Mouse (Mus musculus) CH12.LX (cell line): ENCODE results near the gene Rnf214. TPM values are rescaled to one million over a fixed set of nuclear protein-coding genes. Genes with fewer than 3 reads are reported as not detected.

ENCODE experiments used
- DNase-seq: peaks from one replicate; pipeline ENCODE4 v3.0.0-alpha.2; 2013; ENCODE audit errors: extremely low read depth
- H3K27ac ChIP-seq: 2 replicates; pipeline ENCODE4 v1.5.1; 2012; ENCODE audit warnings: low read depth, mild to moderate bottlenecking, control low read depth, moderate library complexity; ENCODE audit not compliant: insufficient read depth
- H3K27me3 ChIP-seq: replicated peaks from 2 replicates; pipeline ENCODE3; 2012; ENCODE audit warnings: inconsistent platforms
- H3K36me3 ChIP-seq, 2 experiments: replicated peaks in 1 of 2; 2 replicates each; pipeline versions ENCODE3 to v1.6.1; 2012; ENCODE audit warnings: inconsistent platforms in 1 of 2, low read length in 1 of 2, mild to moderate bottlenecking in 1 of 2, mixed read lengths in 1 of 2, moderate library complexity in 1 of 2; ENCODE audit not compliant: control insufficient read depth in 1 of 2, insufficient read depth in 1 of 2
- H3K4me1 ChIP-seq, 2 experiments: 2 replicates each; pipeline ENCODE4 v1.6.1; 2012; ENCODE audit warnings: inconsistent platforms in 1 of 2, moderate library complexity in 1 of 2; ENCODE audit not compliant: insufficient read depth in 2 of 2, control insufficient read depth in 1 of 2
- H3K4me2 ChIP-seq: 2 replicates; pipeline ENCODE4 v1.6.1; 2012; ENCODE audit warnings: low read depth, mild to moderate bottlenecking, control low read depth; ENCODE audit not compliant: poor library complexity, insufficient read depth, severe bottlenecking
- H3K4me3 ChIP-seq, 3 experiments: fragments of 150-350 bp in 1 of 3; sonication (generic) in 1 of 3; replicated peaks in 1 of 3; 2 replicates each; pipeline versions ENCODE3 to v1.5.1; 2011 to 2012; ENCODE audit warnings: low read depth in 2 of 3, low read length in 2 of 3, mild to moderate bottlenecking in 2 of 3, moderate library complexity in 2 of 3, control low read depth in 1 of 3, improper control_type of control experiment in 1 of 3, inconsistent platforms in 1 of 3, mixed read lengths in 1 of 3; ENCODE audit not compliant: poor library complexity in 1 of 3
- H3K79me2 ChIP-seq: replicated peaks from 2 replicates; pipeline ENCODE4 v1.6.1; 2012; ENCODE audit warnings: mild to moderate bottlenecking, moderate library complexity; ENCODE audit not compliant: control insufficient read depth, poor library complexity, insufficient read depth, severe bottlenecking; ENCODE audit errors: extremely low read depth
- H3K9ac ChIP-seq: 2 replicates; pipeline ENCODE4 v1.6.1; 2012; ENCODE audit warnings: low read depth, mild to moderate bottlenecking, control low read depth, moderate library complexity; ENCODE audit not compliant: insufficient read depth
- H3K9me3 ChIP-seq: replicated peaks from 2 replicates; pipeline ENCODE3; 2012; ENCODE audit warnings: low read length, inconsistent platforms, mixed read lengths
- CTCF ChIP-seq, 2 experiments: IDR thresholded peaks in 1 of 2; conservative IDR thresholded peaks in 1 of 2; 2 replicates each; pipeline ENCODE4 v1.5.1; 2011 to 2012; ENCODE audit warnings: low read depth in 2 of 2, low read length in 2 of 2, improper control_type of control experiment in 1 of 2, inconsistent platforms in 1 of 2, mild to moderate bottlenecking in 1 of 2, moderate library complexity in 1 of 2
- IRF4 ChIP-seq: IDR thresholded peaks from 2 replicates; pipeline ENCODE4 v1.6.1; 2014; ENCODE audit warnings: low read depth, mild to moderate bottlenecking, inconsistent platforms, low read length, improper control_type of control experiment
- JUN ChIP-seq: IDR thresholded peaks from 2 replicates; pipeline ENCODE4 v1.6.1; 2011; ENCODE audit warnings: low read depth, mild to moderate bottlenecking, low read length, improper control_type of control experiment, moderate library complexity; ENCODE audit not compliant: insufficient read depth
- KAT2A ChIP-seq: IDR thresholded peaks from 2 replicates; pipeline ENCODE4 v1.6.1; 2012; ENCODE audit warnings: low read length, improper control_type of control experiment, inconsistent platforms; ENCODE audit not compliant: insufficient replicate concordance
- MYC ChIP-seq: IDR thresholded peaks from 2 replicates; pipeline ENCODE4 v1.6.1; 2011; ENCODE audit warnings: low read depth, mild to moderate bottlenecking, improper control_type of control experiment, low read length
- NRF1 ChIP-seq: IDR thresholded peaks from 2 replicates; pipeline ENCODE4 v1.6.1; 2014; ENCODE audit warnings: low read depth, mild to moderate bottlenecking, inconsistent platforms, low read length, improper control_type of control experiment, moderate library complexity
- POLR2A ChIP-seq: IDR thresholded peaks from 2 replicates; pipeline ENCODE4 v1.6.1; 2011; ENCODE audit warnings: low read depth, mild to moderate bottlenecking, improper control_type of control experiment, low read length
- RAD21 ChIP-seq: IDR thresholded peaks from 2 replicates; pipeline ENCODE4 v1.6.1; 2011; ENCODE audit warnings: low read depth, mild to moderate bottlenecking, low read length, improper control_type of control experiment, moderate library complexity
- SMC3 ChIP-seq: IDR thresholded peaks from 2 replicates; pipeline ENCODE4 v1.6.1; 2011; ENCODE audit warnings: low read depth, low read length, improper control_type of control experiment
- TBP ChIP-seq: conservative IDR thresholded peaks from 2 replicates; pipeline ENCODE4 v1.6.1; 2011; ENCODE audit warnings: low read depth, low read length, improper control_type of control experiment
- ZKSCAN1 ChIP-seq: IDR thresholded peaks from 2 replicates; pipeline ENCODE4 v1.6.1; 2012; ENCODE audit warnings: low read depth, inconsistent platforms, low read length, improper control_type of control experiment, borderline replicate concordance
- dilution Hi-C: fragments of 300-500 bp; cut with MboI; formaldehyde crosslinking; loops from 2 replicates; pipeline ENCODE4 v1.14.3; 2020; ENCODE audit warnings: low sequenced_read_pairs; ENCODE audit not compliant: extremely low pct_unique_long_range_greater_than_20kb, extremely low pct_ligation_motif_present
- in situ Hi-C: fragments of 300-500 bp; cut with MboI; formaldehyde crosslinking; loops from 3 replicates; pipeline ENCODE4 v1.14.3; 2019; ENCODE audit warnings: low sequenced_read_pairs, low pct_ligation_motif_present, low pct_unique_long_range_greater_than_20kb, mixed read lengths
- polyA plus RNA-seq: library from polyadenylated mRNA; unstranded; fragments of >175 nt; gene quantifications from 2 replicates; pipeline ENCODE4 v1.2.1, GENCODE M21; 2012; ENCODE audit warnings: low read depth; ENCODE audit not compliant: insufficient read length
- total RNA-seq, 2 experiments: library from RNA; depleted of rRNA; stranded (reverse); fragments of 300-350 nt in 1 of 2; fragments of >200 nt in 1 of 2; gene quantifications; 2 replicates each; pipeline ENCODE4 v1.2.3; 2012 to 2014

The Rnf214 gene
- total and polyA plus RNA-seq, 3 experiments: 4.4 to 16.1 (median 9.4) TPM

DNA sequence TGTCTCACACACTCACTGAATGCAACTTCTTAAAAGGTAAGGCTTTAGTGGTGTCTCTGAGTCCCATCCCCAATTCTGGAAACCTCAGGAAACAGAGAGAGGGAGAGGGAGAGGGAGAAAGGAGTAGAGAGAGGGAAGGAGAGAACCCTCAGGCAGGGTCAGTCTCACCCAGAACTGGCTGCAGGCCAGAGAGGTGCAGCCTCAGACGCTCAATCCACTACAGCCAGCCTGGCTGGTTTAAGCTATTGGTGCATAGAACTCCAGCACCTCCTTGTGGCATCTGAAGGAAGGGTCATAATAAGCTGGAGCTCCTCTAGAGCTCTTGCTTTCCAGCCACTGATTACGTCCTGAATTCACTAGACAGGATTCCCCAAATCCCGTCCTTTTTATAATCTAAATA, 30.2 kb upstream of the Rnf214 start:
- no peak overlapping the region for H3K9ac ChIP-seq
- H3K9me3 ChIP-seq: no peaks in the 10 kb centered on the region
- in situ Hi-C loops: no loop called here
- H3K27ac ChIP-seq: no peak overlapping the region
- dilution Hi-C loops: no loop called here
- TF ChIP-seq RAD21 (peak; percentile 72), CTCF (conservative IDR thresholded peaks at IDR 0.05 in 1 of 2, IDR thresholded peaks at IDR 0.05 in 1 of 2; ENCODE audit: low read depth in 2 of 2, low read length in 2 of 2) (peak; percentile 22 to 73; a peak in 3 of 4 replicates), KAT2A (no peak), SMC3 (peak; percentile 58), MYC (no peak), IRF4 (0 out of 2 replicates have a peak, but pooled peaks have one; percentile 5)
- no peaks in the 10 kb centered on the region for H3K79me2 ChIP-seq
- no peaks in the 10 kb centered on the region for H3K27me3 ChIP-seq
- peaks cover 0 to 16% of the 10 kb centered on the region in 2 experiments; a peak in 2 of 4 replicates for H3K4me1 ChIP-seq
- no peak overlapping the region for H3K4me3 ChIP-seq
- peaks cover 37 to 71% of the 10 kb centered on the region in 2 experiments for H3K36me3 ChIP-seq
- H3K4me2 ChIP-seq: no peak overlapping the region
- DNase-seq: peak; percentile 51

- no peak for TF ChIP-seq TBP
- TF ChIP-seq POLR2A: no peak
- TF ChIP-seq JUN: no peak
- no peak for TF ChIP-seq CTCF (conservative IDR thresholded peaks at IDR 0.05 in 1 of 2, IDR thresholded peaks at IDR 0.05 in 1 of 2; ENCODE audit: low read depth in 2 of 2, low read length in 2 of 2)
- no peak for TF ChIP-seq NRF1
- TF ChIP-seq ZKSCAN1: no peak
- Histone ChIP-seq H3K4me3 (no peak within 1 kb of the TSS), H3K4me2 (no peak within 1 kb of the TSS), H3K27me3 (no peaks in the 10 kb centered on the region), H3K79me2 (no peaks in the 10 kb centered on the region), H3K9ac (no peak within 1 kb of the TSS), H3K36me3 (peaks cover 35 to 71% of the 10 kb centered on the region in 2 experiments), H3K4me1 (peaks cover 0 to 7% of the 10 kb centered on the region in 2 experiments; a peak in 1 of 4 replicates), H3K27ac (no peak within 1 kb of the TSS), H3K9me3 (no peaks in the 10 kb centered on the region)
- no peak for DNase-seq
- in situ Hi-C loops (no loop called here), dilution Hi-C loops (no loop called here)
Observed at GRCm38 (mm10) chr9:45935628-45936210, 29.0 kb upstream of the Rnf214 start, which contains the start of gene Tagln. Gene Tagln (minus strand): TSS chr9:45936058.
